Mouse (Mus musculus) neural tube, embryonic 12.5 days (tissue): ENCODE results near the gene Gfi1. TPM values are rescaled to one million over a fixed set of nuclear protein-coding genes. Genes with fewer than 3 reads are reported as not detected.
A peak's percentile ranks its signal among the peaks of the same experiment; 100 is the strongest.

Experiments
- ATAC-seq: fragments of 200-750 bp; cut with Nextera tagmentation; 2 replicates; pipeline ENCODE4 v1.8.0; 2017; ENCODE audit warnings: low read depth, mild to moderate bottlenecking, moderate TSS enrichment, moderate library complexity; ENCODE audit not compliant: low FRiP score
- H3K27ac ChIP-seq: fragments of 300-500 bp; sonication (generic); 2 replicates; pipeline ENCODE4 v1.5.1; 2016
- H3K27me3 ChIP-seq: fragments of 300-500 bp; sonication (generic); replicated peaks from 2 replicates; pipeline ENCODE4 v1.6.1; 2016; ENCODE audit warnings: mild to moderate bottlenecking
- H3K36me3 ChIP-seq: fragments of 300-500 bp; sonication (generic); 2 replicates; pipeline ENCODE4 v1.6.1; 2016; ENCODE audit warnings: mild to moderate bottlenecking
- H3K4me1 ChIP-seq: fragments of 300-500 bp; sonication (generic); 2 replicates; pipeline ENCODE4 v1.6.1; 2016
- H3K4me2 ChIP-seq: fragments of 300-500 bp; sonication (generic); replicated peaks from 2 replicates; pipeline ENCODE4 v1.6.1; 2016; ENCODE audit warnings: mild to moderate bottlenecking
- H3K4me3 ChIP-seq: fragments of 300-500 bp; sonication (generic); 2 replicates; pipeline ENCODE4 v1.5.1; 2016
- H3K9ac ChIP-seq: fragments of 300-500 bp; sonication (generic); 2 replicates; pipeline ENCODE4 v1.6.1; 2016; ENCODE audit warnings: mild to moderate bottlenecking
- H3K9me3 ChIP-seq: fragments of 300-500 bp; sonication (generic); 2 replicates; pipeline ENCODE4 v1.6.1; 2016; ENCODE audit warnings: mild to moderate bottlenecking
- WGBS: fragments of 180-500 bp; shearing (Covaris S2); methylation state at CpG from one replicate; pipeline ENCODE4 v1.1.7; 2016; 5-methylcytosine and 5-hydroxymethylcytosine counted together
- polyA plus RNA-seq: library from polyadenylated mRNA; unstranded; fragments of >200 nt; fragmentation: Nextera tagmentation; extraction: Ambion mirVana; gene quantifications from 2 replicates; pipeline ENCODE4 v1.2.1, GENCODE M21; 2016

The Gfi1 gene
- polyA plus RNA-seq, 1 experiment from 2014 or later: not detected

DNA sequence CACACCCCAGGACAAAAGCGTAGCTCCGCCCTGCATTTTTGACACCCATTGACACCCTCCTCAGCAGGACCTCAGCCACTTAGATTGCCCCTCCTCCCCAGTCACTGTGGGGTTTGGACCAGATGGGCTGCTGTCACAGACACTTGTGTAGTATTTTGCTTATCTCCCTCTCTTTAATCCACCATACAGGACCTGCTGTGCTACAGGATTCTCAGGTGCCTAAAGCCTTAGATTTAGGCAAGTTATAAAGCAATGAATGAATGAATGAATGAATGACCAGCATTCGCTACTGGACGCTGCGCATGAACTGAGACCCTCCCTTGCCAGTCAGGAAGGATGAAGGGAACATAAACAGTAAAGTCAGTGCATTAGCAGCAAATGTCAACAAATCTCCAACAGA is 5.3 kb downstream of the Gfi1 start:
- 0 out of 2 replicates have a peak overlapping the region, but pooled peaks have one; percentile 27 for H3K4me3 ChIP-seq
- H3K4me2 ChIP-seq: no peak overlapping the region
- H3K27ac ChIP-seq: no peak overlapping the region
- H3K27me3 ChIP-seq: peaks cover 93% of the 10 kb centered on the region
- WGBS: 4% methylated on average over 5 of the region's 5 CpGs
- peaks cover 34% of the 10 kb centered on the region for H3K4me1 ChIP-seq
- no peaks in the 10 kb centered on the region for H3K36me3 ChIP-seq
- H3K9ac ChIP-seq: no peak overlapping the region
- no peaks in the 10 kb centered on the region for H3K9me3 ChIP-seq
- ATAC-seq: no peak

DNA sequence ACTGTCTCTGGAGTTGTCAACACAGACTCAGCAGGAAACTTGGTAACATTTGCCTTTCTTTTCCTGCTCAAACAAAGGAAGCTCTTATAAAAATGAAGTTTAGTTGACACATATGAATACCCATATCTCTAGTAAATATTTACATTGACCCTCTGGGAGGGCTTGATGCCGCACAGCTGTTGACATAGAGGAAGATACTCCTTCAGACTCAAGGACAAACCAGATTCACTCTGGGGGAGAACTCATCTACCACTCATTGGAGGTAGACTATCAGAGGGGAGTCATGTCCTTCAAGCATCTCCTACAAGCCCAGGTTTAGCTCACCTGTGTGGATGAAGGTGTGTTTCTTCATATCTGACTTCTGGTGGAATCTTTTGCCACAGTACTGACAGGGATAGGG is 6.0 kb downstream of the Gfi1 start:
- no peak overlapping the region for H3K4me3 ChIP-seq

DNA sequence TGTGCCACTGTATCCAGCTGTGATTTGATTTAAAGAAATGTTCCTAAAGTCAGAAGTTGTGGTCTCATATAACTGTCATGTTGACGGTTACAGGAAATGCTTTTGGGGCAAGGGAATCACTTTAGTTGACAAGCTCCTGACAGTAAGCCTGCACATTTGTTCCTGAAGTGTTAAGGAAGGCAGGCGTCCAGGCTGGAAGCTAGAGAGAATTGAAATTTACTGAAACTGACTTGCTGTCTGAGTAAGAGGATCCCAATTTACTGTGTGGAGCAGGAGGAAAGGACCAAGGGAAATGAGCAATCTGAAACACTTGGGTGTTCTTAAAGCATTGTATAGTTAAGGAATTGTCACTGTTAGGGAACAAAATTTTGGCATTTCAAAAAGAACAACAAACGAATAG is 6.6 kb downstream of the Gfi1 start:
- no peak for ATAC-seq
- Histone ChIP-seq H3K4me2 (no peak overlapping the region), H3K27ac (no peak overlapping the region), H3K36me3 (no peaks in the 10 kb centered on the region), H3K4me3 (no peak overlapping the region), H3K27me3 (peaks cover 90% of the 10 kb centered on the region), H3K9me3 (no peaks in the 10 kb centered on the region), H3K9ac (no peak overlapping the region), H3K4me1 (peaks cover 22% of the 10 kb centered on the region)
- 15% methylated on average over 3 of the region's 3 CpGs for WGBS

More for the DNA sequence above, 6.0 kb downstream of the Gfi1 start:
- H3K27me3 ChIP-seq: peaks cover 90% of the 10 kb centered on the region
- H3K4me2 ChIP-seq: no peak overlapping the region
- H3K36me3 ChIP-seq: no peaks in the 10 kb centered on the region
- ATAC-seq: no peak
- 23% methylated on average over 1 of the region's 1 CpGs for WGBS
- no peak overlapping the region for H3K27ac ChIP-seq
- no peak overlapping the region for H3K9ac ChIP-seq
- no peaks in the 10 kb centered on the region for H3K9me3 ChIP-seq
- H3K4me1 ChIP-seq: peaks cover 27% of the 10 kb centered on the region

DNA sequence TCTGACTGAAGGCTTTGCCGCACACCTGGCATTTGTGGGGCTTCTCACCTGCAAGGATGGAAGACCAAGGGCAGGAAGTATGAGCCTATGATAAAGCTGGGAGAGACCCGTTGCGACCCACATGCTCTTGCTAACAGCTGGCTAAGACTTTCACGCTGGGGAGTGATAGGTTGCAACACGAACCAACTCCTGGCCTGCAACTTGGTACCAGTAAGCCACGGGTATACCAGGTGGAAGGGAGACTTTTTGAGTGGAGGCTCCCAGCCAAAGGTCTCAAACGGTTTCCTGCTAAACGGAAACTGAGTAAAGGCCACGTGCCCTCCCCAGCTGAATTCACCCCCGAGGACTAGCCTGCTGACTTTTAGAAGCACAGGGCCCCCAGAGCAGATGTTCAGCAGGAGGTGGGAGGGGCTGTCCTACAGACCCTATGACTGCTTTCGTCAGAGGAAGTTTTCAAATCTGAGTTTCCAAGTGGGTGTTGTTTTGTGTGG is 7.9 kb downstream of the Gfi1 start:
- Histone ChIP-seq H3K27me3 (peaks cover 77% of the 10 kb centered on the region), H3K9me3 (no peaks in the 10 kb centered on the region), H3K4me1 (peaks cover 12% of the 10 kb centered on the region), H3K9ac (no peak overlapping the region), H3K36me3 (no peaks in the 10 kb centered on the region), H3K27ac (no peak overlapping the region), H3K4me3 (no peak overlapping the region), H3K4me2 (no peak overlapping the region)
- WGBS: 8% methylated on average over 11 of the region's 11 CpGs
- ATAC-seq: no peak

DNA sequence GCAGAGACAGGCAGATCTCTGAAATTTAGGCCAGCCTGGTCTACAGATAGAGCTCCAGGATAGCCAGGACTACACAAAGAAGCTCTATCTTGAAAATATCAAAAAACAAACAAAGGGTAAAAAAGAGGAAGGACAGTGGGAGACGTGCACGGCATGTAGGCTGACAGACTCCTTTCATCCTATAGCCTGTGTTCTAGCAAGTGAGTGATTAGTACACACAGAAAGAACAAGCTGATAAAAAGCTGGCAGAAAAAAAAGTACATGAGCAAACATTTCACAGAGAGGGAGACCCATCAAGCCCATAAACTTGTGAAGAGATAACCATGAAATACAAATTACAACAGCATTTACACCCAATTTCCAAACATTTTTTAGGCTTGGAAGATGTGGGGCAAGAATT is 14.1 kb downstream of the Gfi1 start:
- ATAC-seq: no peak
- Histone ChIP-seq H3K36me3 (no peaks in the 10 kb centered on the region), H3K9ac (no peak overlapping the region), H3K27me3 (peaks cover 20% of the 10 kb centered on the region), H3K4me2 (no peak overlapping the region), H3K9me3 (no peaks in the 10 kb centered on the region), H3K4me3 (no peak overlapping the region), H3K4me1 (no peaks in the 10 kb centered on the region), H3K27ac (no peak overlapping the region)
- WGBS: 71% methylated on average over 2 of the region's 2 CpGs

DNA sequence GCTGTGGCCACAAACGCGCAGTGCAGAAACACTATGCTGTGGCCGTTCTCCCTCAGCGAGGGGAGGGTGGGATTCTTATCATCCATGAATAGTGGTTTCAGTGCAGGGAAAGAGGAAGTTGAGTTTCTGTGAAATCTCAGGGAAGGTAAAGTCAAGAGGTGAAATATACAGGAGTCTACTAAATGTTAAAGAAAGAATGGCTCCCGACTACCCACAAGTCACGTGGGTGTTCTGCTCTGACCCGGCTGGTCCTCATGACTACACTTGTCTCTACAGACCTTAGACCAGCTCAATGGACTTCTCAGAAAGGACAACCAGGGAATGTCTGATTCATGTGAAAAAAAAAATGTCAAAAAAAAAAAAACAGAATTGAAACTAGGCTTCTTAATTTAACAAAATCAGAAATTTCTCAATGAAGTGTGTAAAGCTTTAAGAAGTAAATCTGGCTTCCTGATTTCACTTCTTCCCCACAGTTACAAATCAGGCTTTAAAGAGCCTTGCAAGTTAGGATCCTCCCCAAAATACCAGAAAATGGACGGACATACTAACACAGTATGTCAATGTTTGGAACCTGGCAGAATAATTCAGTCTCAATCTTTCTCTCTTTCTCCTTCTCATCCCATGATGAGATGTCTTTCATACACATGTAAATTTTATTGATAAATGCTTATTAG is 17.6 kb downstream of the Gfi1 start:
- no peaks in the 10 kb centered on the region for H3K9me3 ChIP-seq
- 92% methylated on average over 8 of the region's 8 CpGs for WGBS
- no peak overlapping the region for H3K9ac ChIP-seq
- H3K4me3 ChIP-seq: no peak overlapping the region
- ATAC-seq: no peak
- H3K36me3 ChIP-seq: no peaks in the 10 kb centered on the region
- 0 out of 2 replicates have a peak, but pooled peaks cover 4% of the 10 kb centered on the region for H3K27me3 ChIP-seq
- no peaks in the 10 kb centered on the region for H3K4me1 ChIP-seq
- H3K27ac ChIP-seq: no peak overlapping the region
- H3K4me2 ChIP-seq: no peak overlapping the region

DNA sequence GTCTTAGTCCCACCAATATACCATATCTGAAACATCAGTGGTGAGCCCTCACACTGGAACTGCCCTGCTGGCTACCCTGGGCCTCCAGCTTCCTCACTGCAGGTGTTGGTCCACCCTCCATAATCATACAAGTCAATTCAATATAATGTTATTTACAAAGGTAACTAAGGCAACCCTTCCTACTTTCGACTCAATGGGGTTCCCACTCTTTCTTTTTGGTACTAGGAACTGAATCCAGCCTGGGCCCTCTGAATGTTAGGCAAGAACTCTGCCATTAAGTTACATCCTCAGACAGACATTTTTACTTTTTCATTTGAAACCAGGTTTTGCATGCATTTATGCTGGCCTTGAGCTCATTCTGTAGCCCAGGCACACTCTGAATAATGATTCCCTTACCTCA is 19.6 kb downstream of the Gfi1 start:
- no peaks in the 10 kb centered on the region for H3K9me3 ChIP-seq
- H3K9ac ChIP-seq: no peak overlapping the region
- H3K36me3 ChIP-seq: no peaks in the 10 kb centered on the region
- no peaks in the 10 kb centered on the region for H3K4me1 ChIP-seq
- H3K4me2 ChIP-seq: no peak overlapping the region
- ATAC-seq: no peak
- H3K27me3 ChIP-seq: 0 out of 2 replicates have a peak, but pooled peaks cover 4% of the 10 kb centered on the region
- H3K4me3 ChIP-seq: no peak overlapping the region
- 94% methylated on average over 1 of the region's 1 CpGs for WGBS
- H3K27ac ChIP-seq: no peak overlapping the region

DNA sequence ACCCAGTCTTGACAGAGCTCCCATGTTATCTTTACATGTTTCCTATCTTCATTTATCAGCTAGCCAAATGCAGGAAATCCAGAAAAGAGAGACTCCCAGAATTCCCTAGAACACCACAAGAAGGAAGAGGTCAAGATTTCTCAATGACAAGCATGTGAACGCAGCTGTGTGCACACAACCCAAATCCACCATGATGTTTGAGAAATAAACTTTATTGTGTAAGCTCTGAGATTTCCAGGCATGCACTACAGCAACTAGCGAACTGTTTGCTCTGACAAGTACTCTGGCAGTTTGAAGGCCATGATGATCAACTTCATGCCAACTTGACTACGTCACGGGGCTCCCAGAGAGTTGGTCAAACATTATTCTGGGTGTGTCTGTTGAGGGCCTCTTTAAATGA is 20.1 kb downstream of the Gfi1 start:
- Histone ChIP-seq H3K4me1 (no peaks in the 10 kb centered on the region), H3K4me2 (no peak overlapping the region), H3K27ac (no peak overlapping the region), H3K9me3 (no peaks in the 10 kb centered on the region), H3K27me3 (0 out of 2 replicates have a peak, but pooled peaks cover 4% of the 10 kb centered on the region), H3K4me3 (no peak overlapping the region), H3K9ac (no peak overlapping the region), H3K36me3 (no peaks in the 10 kb centered on the region)
- 89% methylated on average over 4 of the region's 4 CpGs for WGBS
- no peak for ATAC-seq

DNA sequence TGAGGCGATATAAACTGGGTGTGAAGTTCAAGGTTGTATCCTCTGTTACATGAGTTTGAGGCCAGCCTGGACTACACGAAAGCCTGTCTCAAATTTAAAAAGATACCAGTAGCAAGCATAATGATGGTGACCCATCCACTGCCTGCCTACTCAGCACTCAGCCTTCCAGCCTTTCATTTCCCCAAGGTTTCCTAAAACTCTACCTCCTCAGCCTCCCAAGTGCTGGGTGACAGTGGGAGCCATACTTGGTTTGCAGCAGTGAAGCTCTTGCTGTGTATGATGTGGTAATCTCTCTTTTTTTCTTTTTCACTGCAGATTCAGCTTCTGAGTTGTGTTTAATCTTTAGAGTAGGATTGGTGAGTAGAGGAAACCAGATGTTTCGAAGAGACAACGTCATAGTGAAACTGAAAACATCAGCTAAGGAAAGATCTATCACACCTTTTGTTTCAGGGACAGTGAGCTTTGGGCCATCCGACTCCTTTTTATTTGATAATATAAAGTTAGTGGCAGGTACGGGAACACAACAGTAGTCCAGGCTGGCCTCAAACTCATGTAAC is 22.6 kb downstream of the Gfi1 start:
- H3K9ac ChIP-seq: no peak overlapping the region
- no peaks in the 10 kb centered on the region for H3K36me3 ChIP-seq
- H3K4me2 ChIP-seq: no peak overlapping the region
- H3K4me1 ChIP-seq: no peaks in the 10 kb centered on the region
- H3K27me3 ChIP-seq: no peaks in the 10 kb centered on the region
- H3K4me3 ChIP-seq: no peak overlapping the region
- WGBS: 87% methylated on average over 6 of the region's 6 CpGs
- ATAC-seq: no peak
- H3K27ac ChIP-seq: no peak overlapping the region
- H3K9me3 ChIP-seq: no peaks in the 10 kb centered on the region

DNA sequence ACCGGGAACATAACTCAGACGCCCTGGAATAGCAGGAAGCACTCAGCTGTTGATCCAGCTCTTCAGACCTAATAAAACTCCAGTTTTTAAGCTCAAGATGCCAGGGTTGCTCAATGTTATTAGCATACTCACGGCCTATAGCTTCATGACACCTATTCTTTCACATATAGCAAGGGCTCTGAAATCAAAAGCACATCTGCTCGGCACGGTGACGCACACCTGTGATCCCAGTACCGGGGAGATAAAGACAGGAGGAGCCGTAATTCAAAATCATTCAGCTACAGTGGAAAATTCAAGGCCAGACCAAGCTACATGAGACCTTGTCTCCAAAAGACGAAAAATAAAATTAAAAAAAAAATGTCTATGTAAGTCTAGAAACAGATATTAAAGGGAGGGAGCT is 24.2 kb downstream of the Gfi1 start:
- Histone ChIP-seq H3K4me2 (no peak overlapping the region), H3K27me3 (no peaks in the 10 kb centered on the region), H3K4me1 (no peaks in the 10 kb centered on the region), H3K9ac (no peak overlapping the region), H3K36me3 (no peaks in the 10 kb centered on the region), H3K4me3 (no peak overlapping the region), H3K27ac (no peak overlapping the region), H3K9me3 (no peaks in the 10 kb centered on the region)
- no peak for ATAC-seq
- WGBS: 84% methylated on average over 9 of the region's 9 CpGs

DNA sequence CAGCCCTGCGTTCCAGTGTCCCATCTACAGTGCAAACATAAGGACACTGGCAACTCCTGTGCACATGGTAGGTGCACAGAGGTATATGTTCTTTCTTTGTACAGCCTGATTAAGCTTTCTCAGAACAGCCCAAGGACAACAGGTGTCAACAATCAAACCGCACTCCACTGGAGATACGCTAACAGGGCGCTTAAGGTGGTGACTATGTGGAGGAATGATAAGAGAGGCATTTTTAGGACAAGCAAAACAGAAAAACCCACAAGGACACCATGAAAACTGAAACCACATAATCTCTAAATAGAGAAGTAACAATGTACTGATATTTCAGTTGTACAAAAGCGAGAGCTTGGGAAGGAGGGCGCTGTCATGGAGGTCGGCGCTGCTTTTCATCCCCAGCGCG is 25.0 kb downstream of the Gfi1 start:
- Histone ChIP-seq H3K27me3 (no peaks in the 10 kb centered on the region), H3K9ac (no peak overlapping the region), H3K9me3 (no peaks in the 10 kb centered on the region), H3K4me3 (no peak overlapping the region), H3K4me1 (no peaks in the 10 kb centered on the region), H3K27ac (no peak overlapping the region), H3K4me2 (no peak overlapping the region), H3K36me3 (no peaks in the 10 kb centered on the region)
- 93% methylated on average over 10 of the region's 10 CpGs for WGBS
- no peak for ATAC-seq

DNA sequence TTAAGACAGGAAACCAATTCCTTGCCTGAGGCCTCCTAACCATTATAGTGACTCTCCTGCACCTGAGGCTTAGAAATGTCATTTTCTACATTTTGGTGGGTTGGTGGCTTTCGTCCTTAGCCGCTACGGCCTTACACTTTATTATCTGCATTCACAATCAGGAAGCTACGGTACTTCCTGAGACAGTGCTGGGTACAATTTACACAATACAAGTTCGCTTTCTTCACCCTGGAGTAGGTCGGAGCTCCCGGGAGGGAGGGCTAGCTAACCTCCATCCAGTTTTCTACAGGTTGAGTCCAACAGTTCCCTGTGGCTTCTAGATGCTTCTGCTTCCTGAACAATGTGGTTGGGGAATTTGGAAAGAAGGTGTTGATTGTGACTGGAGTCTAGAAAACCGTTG is 26.9 kb downstream of the Gfi1 start:
- Histone ChIP-seq H3K4me1 (no peaks in the 10 kb centered on the region), H3K4me3 (no peak overlapping the region), H3K9ac (no peak overlapping the region), H3K36me3 (no peaks in the 10 kb centered on the region), H3K27ac (no peak overlapping the region), H3K4me2 (no peak overlapping the region), H3K9me3 (no peaks in the 10 kb centered on the region), H3K27me3 (no peaks in the 10 kb centered on the region)
- ATAC-seq: no peak
- WGBS: 83% methylated on average over 8 of the region's 8 CpGs

DNA sequence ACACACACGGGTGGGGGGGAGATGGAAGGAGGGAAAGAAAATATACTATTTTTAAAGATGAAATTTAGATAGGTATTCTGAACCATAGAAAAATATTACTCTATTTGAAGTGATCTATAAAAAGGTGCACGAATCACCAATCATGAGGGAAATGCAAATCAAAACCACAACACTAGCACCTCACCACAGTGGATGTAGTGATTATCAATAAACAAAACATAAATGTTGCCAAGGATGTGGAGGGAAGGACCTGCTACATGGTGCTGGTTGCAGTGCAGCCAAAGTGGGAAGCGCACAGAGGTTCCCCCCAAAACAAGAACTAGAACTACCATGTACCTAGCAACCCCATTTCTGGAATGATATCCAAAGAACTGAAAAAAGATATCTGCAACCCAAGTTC is 30.8 kb downstream of the Gfi1 start:
- no peak overlapping the region for H3K4me3 ChIP-seq
- ATAC-seq: no peak
- no peak overlapping the region for H3K9ac ChIP-seq
- WGBS: 70% methylated on average over 3 of the region's 3 CpGs
- H3K36me3 ChIP-seq: no peaks in the 10 kb centered on the region
- H3K27me3 ChIP-seq: no peaks in the 10 kb centered on the region
- no peak overlapping the region for H3K27ac ChIP-seq
- no peaks in the 10 kb centered on the region for H3K9me3 ChIP-seq
- H3K4me1 ChIP-seq: no peaks in the 10 kb centered on the region
- H3K4me2 ChIP-seq: no peak overlapping the region
